Mouse (Mus musculus) kidney, adult 9 months (tissue): Measurements from ENCODE around the gene Grap2.

Source experiments
- DNase-seq: peaks from one replicate; pipeline ENCODE4 v3.0.0; 2022

Gene Grap2

DNA sequence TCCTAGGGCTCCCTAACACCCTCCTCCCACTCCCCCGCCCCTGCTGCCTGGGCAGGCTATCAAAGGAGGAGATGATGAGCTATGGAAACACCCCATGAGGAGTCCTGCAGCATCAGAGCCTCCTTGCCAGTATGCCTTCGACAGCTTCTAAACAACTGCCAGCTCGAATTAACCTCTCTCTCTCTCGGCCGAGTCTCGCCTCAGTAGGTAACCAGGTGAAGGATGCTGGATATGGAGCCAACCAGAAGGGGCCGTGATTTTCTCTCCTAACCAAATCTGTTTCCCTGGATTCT lies 113.2 kb downstream of the Grap2 start:
- DNase-seq: no peak

DNA sequence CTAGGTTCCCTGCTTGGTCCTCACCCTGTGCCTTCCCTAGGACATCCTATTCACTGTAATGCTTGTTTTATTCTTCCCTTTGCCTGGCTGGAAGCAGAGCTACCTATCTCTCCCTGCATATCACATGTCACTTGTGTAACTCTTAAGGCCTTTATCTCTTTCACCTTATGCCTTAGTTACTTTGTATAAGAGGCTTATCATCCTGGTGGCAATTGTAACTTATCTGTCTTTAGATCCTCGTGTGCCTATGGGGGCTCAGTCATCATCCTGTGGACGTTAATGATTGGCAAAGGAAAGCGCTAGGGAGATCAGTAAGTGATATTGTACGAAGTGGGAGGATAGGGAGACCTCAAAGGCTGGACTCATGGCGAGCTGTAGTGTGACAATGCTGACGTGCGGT lies 116.1 kb downstream of the Grap2 start:
- no peak for DNase-seq

DNA sequence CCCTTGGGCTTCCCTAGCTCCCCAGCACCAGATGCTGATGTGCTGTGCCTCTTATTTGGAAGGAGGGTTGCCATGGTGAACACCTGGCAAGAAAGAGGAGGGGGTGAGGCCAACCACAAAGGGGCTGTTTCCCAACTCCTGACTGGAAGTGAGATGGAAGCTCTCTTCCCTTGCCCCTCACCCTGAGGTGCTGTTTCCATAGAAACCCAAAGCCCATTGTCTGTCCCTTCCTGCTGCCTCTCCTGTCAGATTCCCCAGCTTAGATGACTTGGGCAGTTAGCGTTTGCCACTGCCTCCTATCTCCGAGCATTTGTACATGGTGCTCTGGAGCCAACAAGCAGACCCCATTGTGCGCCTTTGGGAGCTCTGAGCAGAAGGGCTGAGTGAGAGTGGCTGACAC lies 121.1 kb downstream of the Grap2 start:
- no peak for DNase-seq

DNA sequence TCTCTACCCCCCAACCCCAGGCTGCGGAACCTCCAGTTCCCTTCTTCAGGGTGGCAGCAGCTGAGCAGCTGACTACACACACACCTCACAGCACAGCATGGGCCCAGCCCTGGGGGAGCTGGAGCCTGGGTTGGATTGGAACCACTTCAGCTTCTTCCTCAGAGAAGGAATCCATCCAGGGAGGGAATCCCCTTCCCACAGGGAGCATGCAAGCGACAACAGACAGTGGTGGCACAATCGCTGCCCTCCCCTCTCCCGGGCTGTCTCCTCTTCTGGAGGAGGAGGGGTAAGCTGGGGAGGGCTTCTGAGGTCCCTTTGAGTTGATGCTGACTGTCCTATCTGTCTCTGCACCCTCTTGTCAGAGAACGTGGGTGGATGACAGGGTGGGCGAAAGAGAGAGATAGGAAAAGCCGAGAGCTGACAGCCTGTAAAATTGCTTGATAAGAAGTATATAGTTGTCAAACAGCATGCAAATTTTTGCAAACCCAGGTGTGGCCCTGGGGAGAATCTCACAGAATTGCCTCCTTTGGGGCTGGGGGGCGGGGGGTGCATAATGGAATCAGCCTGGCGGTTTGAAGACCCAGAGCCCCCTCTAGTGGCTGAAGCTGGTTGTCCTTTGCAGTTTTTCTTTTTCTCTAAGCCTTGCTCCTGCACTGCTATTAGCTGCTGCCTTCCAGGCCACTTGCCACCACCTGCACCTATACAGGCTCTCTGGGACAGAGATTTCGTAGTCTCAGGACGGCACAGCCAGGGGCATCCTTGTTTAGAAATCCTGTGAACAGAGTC lies 121.9 kb downstream of the Grap2 start:
- DNase-seq: peak; percentile 63

DNA sequence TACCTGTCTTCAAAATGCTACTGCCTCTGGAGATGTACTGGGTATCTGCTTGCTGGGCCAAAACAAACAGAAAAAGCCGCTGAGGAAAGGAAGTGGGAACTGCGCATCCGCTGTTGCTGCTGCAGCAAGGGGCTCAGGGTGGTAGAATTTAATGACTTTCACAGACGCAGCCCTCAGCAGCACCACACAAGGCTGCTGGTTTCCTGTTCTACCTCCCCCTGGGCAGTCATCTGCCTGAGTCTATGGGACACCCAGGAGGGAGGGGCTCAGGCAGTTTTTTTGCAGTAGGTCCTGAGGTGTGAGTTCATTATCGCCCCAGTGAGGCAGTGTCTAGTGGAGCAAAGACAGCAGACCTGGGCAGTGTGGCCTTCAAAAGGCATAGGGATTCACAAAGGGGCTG lies 125.2 kb downstream of the Grap2 start:
- DNase-seq: no peak

DNA sequence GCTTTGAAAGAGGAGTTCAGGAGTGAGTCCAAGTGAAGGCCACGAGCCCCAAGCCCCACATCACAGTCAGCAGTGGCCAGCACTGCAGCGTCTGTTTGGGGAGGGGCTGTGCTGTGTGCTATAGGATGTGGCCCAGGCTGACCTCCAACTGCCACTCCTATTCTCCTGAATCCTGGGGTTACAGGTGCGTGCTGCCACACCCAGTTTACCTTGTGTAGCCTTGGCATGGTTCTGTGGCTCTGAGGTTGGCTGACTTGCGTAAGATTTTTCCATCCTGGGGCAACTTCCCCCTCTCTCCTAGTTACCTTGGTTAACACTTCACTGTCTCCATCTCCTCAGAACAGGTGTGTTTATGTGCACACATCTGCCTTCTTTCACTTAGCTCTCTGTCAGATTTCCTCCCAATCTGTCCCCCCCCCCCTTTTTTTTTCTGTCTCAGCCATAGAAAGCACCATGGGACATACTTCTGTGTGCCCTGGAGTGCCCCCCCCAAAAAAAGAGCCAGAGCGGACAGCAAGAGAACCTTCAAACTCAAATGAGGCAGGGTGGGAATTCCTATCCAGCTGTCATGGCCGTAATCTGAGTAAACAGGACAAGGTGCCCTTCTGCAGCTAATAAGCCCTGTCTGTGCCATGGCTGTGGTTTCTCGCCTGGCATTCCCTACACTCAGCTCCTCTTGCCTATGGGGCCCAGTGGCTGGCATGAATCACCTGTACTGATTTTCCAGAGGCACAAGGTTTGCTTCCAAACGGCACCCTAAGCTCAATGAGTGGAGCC lies 129.3 kb downstream of the Grap2 start:
- no peak for DNase-seq
